Mouse (Mus musculus): ENCODE data around the gene Sclt1. TPM values are rescaled to one million over a fixed set of nuclear protein-coding genes. Genes with fewer than 3 reads are reported as not detected.

The Sclt1 gene
- polyA plus RNA-seq, 1 experiment from 2014 or later: 20.7 TPM

- Histone ChIP-seq H3K27ac (no peak overlapping the region), H3K4me2 (replicated peaks) (no peak overlapping the region), H3K36me3 (replicated peaks; ENCODE audit: control insufficient read depth, insufficient read depth) (peaks cover 15% of the 10 kb centered on the region), H3K9ac (no peak overlapping the region), H3K27me3 (ENCODE audit: control insufficient read depth, insufficient read depth, low read length) (no peaks in the 10 kb centered on the region), H3K9me3 (ENCODE audit: control insufficient read depth, low read length) (no peaks in the 10 kb centered on the region), H3K4me3 (replicated peaks; ENCODE audit: low read length) (no peak overlapping the region), H3K4me1 (replicated peaks; ENCODE audit: control insufficient read depth, insufficient read depth, low read length) (no peaks in the 10 kb centered on the region)
- ATAC-seq (ENCODE audit: low FRiP score): no peak
- 92% methylated on average over 4 of the region's 4 CpGs for WGBS
- DNase-seq (ENCODE audit: low spot score): no peak
These were observed 60.2 kb downstream of the Sclt1 start for GRCm38 (mm10) chr3:41682084-41682483.

GRCm38 (mm10) chr3:41676648-41677047, 65.7 kb downstream of the Sclt1 start:
- no peak for ATAC-seq (ENCODE audit: low FRiP score)
- no peak overlapping the region for H3K9ac ChIP-seq
- no peak overlapping the region for H3K4me3 ChIP-seq (replicated peaks; ENCODE audit: low read length)
- DNase-seq (ENCODE audit: low spot score): no peak
- no peak overlapping the region for H3K27ac ChIP-seq
- H3K9me3 ChIP-seq (ENCODE audit: control insufficient read depth, low read length): no peaks in the 10 kb centered on the region
- H3K27me3 ChIP-seq (ENCODE audit: control insufficient read depth, insufficient read depth, low read length): no peaks in the 10 kb centered on the region
- no peak overlapping the region for H3K4me2 ChIP-seq (replicated peaks)
- no peaks in the 10 kb centered on the region for H3K4me1 ChIP-seq (replicated peaks; ENCODE audit: control insufficient read depth, insufficient read depth, low read length)
- WGBS: 96% methylated on average over 2 of the region's 2 CpGs
- peaks cover 20% of the 10 kb centered on the region for H3K36me3 ChIP-seq (replicated peaks; ENCODE audit: control insufficient read depth, insufficient read depth)

GRCm38 (mm10) chr3:41674778-41675177, 67.5 kb downstream of the Sclt1 start:
- DNase-seq (ENCODE audit: low spot score): no peak
- H3K4me3 ChIP-seq (replicated peaks; ENCODE audit: low read length): no peak overlapping the region
- ATAC-seq (ENCODE audit: low FRiP score): no peak
- H3K9ac ChIP-seq: no peak overlapping the region
- no peak overlapping the region for H3K27ac ChIP-seq
- H3K36me3 ChIP-seq (replicated peaks; ENCODE audit: control insufficient read depth, insufficient read depth): peaks cover 17% of the 10 kb centered on the region
- H3K9me3 ChIP-seq (ENCODE audit: control insufficient read depth, low read length): no peaks in the 10 kb centered on the region
- no peak overlapping the region for H3K4me2 ChIP-seq (replicated peaks)
- H3K4me1 ChIP-seq (replicated peaks; ENCODE audit: control insufficient read depth, insufficient read depth, low read length): no peaks in the 10 kb centered on the region
- H3K27me3 ChIP-seq (ENCODE audit: control insufficient read depth, insufficient read depth, low read length): no peaks in the 10 kb centered on the region

- no peak overlapping the region for H3K4me3 ChIP-seq (replicated peaks; ENCODE audit: low read length)
- WGBS: 95% methylated on average over 1 of the region's 1 CpGs
- no peak overlapping the region for H3K4me2 ChIP-seq (replicated peaks)
- no peaks in the 10 kb centered on the region for H3K27me3 ChIP-seq (ENCODE audit: control insufficient read depth, insufficient read depth, low read length)
- H3K4me1 ChIP-seq (replicated peaks; ENCODE audit: control insufficient read depth, insufficient read depth, low read length): no peaks in the 10 kb centered on the region
- 0 out of 2 replicates have a peak, but pooled peaks cover 3% of the 10 kb centered on the region for H3K9me3 ChIP-seq (ENCODE audit: control insufficient read depth, low read length)
- no peak overlapping the region for H3K27ac ChIP-seq
- peaks cover 22% of the 10 kb centered on the region for H3K36me3 ChIP-seq (replicated peaks; ENCODE audit: control insufficient read depth, insufficient read depth)
- no peak overlapping the region for H3K9ac ChIP-seq
- no peak for DNase-seq (ENCODE audit: low spot score)
- no peak for ATAC-seq (ENCODE audit: low FRiP score)
These were observed 86.7 kb downstream of the Sclt1 start for GRCm38 (mm10) chr3:41655642-41656041.

- no peak for ATAC-seq (ENCODE audit: low FRiP score)
These were observed 121.3 kb downstream of the Sclt1 start for GRCm38 (mm10) chr3:41620971-41621370.

GRCm38 (mm10) chr3:41618488-41618887, 123.8 kb downstream of the Sclt1 start:
- whole genome bisulfite sequencing: 74% methylated on average over 3 of the region's 3 CpGs
- Histone ChIP-seq H3K27me3 (ENCODE audit: control insufficient read depth, insufficient read depth, low read length) (no peaks in the 10 kb centered on the region), H3K27ac (no peak overlapping the region), H3K4me3 (replicated peaks; ENCODE audit: low read length) (no peak overlapping the region), H3K4me1 (replicated peaks; ENCODE audit: control insufficient read depth, insufficient read depth, low read length) (no peaks in the 10 kb centered on the region), H3K9ac (no peak overlapping the region), H3K4me2 (replicated peaks) (no peak overlapping the region), H3K9me3 (ENCODE audit: control insufficient read depth, low read length) (no peaks in the 10 kb centered on the region), H3K36me3 (replicated peaks; ENCODE audit: control insufficient read depth, insufficient read depth) (peaks cover 10% of the 10 kb centered on the region)
- ATAC-seq (ENCODE audit: low FRiP score) (peak; percentile 55; the same call in 1 of the 2 replicates), DNase-seq (ENCODE audit: low spot score) (no peak)

More at GRCm38 (mm10) chr3:41620971-41621370, 121.3 kb downstream of the Sclt1 start:
- Histone ChIP-seq H3K4me3 (replicated peaks; ENCODE audit: low read length) (no peak overlapping the region), H3K9me3 (ENCODE audit: control insufficient read depth, low read length) (no peaks in the 10 kb centered on the region), H3K27me3 (ENCODE audit: control insufficient read depth, insufficient read depth, low read length) (no peaks in the 10 kb centered on the region), H3K36me3 (replicated peaks; ENCODE audit: control insufficient read depth, insufficient read depth) (no peaks in the 10 kb centered on the region; the same call in 1 of the 2 replicates), H3K9ac (no peak overlapping the region), H3K4me2 (replicated peaks) (no peak overlapping the region), H3K4me1 (replicated peaks; ENCODE audit: control insufficient read depth, insufficient read depth, low read length) (no peaks in the 10 kb centered on the region), H3K27ac (no peak overlapping the region)
- no peak for DNase-seq (ENCODE audit: low spot score)
- 91% methylated on average over 7 of the region's 7 CpGs for WGBS

- no peak overlapping the region for H3K9ac ChIP-seq
- H3K36me3 ChIP-seq (replicated peaks; ENCODE audit: control insufficient read depth, insufficient read depth): peaks cover 14% of the 10 kb centered on the region
- H3K4me1 ChIP-seq (replicated peaks; ENCODE audit: control insufficient read depth, insufficient read depth, low read length): no peaks in the 10 kb centered on the region
- 68% methylated on average over 3 of the region's 3 CpGs for WGBS
- H3K27me3 ChIP-seq (ENCODE audit: control insufficient read depth, insufficient read depth, low read length): no peaks in the 10 kb centered on the region
- ATAC-seq (ENCODE audit: low FRiP score): 0 out of 2 replicates have a peak, but pooled peaks have one; percentile 31
- no peaks in the 10 kb centered on the region for H3K9me3 ChIP-seq (ENCODE audit: control insufficient read depth, low read length)
- H3K27ac ChIP-seq: no peak overlapping the region
- no peak overlapping the region for H3K4me2 ChIP-seq (replicated peaks)
- no peak for DNase-seq (ENCODE audit: low spot score)
- no peak overlapping the region for H3K4me3 ChIP-seq (replicated peaks; ENCODE audit: low read length)
These were observed 124.3 kb downstream of the Sclt1 start for GRCm38 (mm10) chr3:41618036-41618435.

GRCm38 (mm10) chr3:41614230-41614985, 127.9 kb downstream of the Sclt1 start:
- WGBS: 93% methylated on average over 5 of the region's 5 CpGs
- no peaks in the 10 kb centered on the region for H3K9me3 ChIP-seq (ENCODE audit: control insufficient read depth, low read length)
- peaks cover 49% of the 10 kb centered on the region for H3K36me3 ChIP-seq (replicated peaks; ENCODE audit: control insufficient read depth, insufficient read depth)
- H3K4me1 ChIP-seq (replicated peaks; ENCODE audit: control insufficient read depth, insufficient read depth, low read length): no peaks in the 10 kb centered on the region
- H3K4me2 ChIP-seq (replicated peaks): no peak overlapping the region
- H3K4me3 ChIP-seq (replicated peaks; ENCODE audit: low read length): no peak overlapping the region
- no peak for DNase-seq (ENCODE audit: low spot score)
- no peak overlapping the region for H3K27ac ChIP-seq
- ATAC-seq (ENCODE audit: low FRiP score): no peak
- H3K27me3 ChIP-seq (ENCODE audit: control insufficient read depth, insufficient read depth, low read length): no peaks in the 10 kb centered on the region
- H3K9ac ChIP-seq: no peak overlapping the region

- no peak overlapping the region for H3K9ac ChIP-seq
- no peak for ATAC-seq (ENCODE audit: low FRiP score)
- 93% methylated on average over 9 of the region's 9 CpGs for WGBS
- H3K4me1 ChIP-seq (replicated peaks; ENCODE audit: control insufficient read depth, insufficient read depth, low read length): no peaks in the 10 kb centered on the region
- H3K36me3 ChIP-seq (replicated peaks; ENCODE audit: control insufficient read depth, insufficient read depth): peaks cover 54% of the 10 kb centered on the region
- no peak overlapping the region for H3K4me3 ChIP-seq (replicated peaks; ENCODE audit: low read length)
- no peaks in the 10 kb centered on the region for H3K9me3 ChIP-seq (ENCODE audit: control insufficient read depth, low read length)
- no peaks in the 10 kb centered on the region for H3K27me3 ChIP-seq (ENCODE audit: control insufficient read depth, insufficient read depth, low read length)
- no peak overlapping the region for H3K27ac ChIP-seq
- H3K4me2 ChIP-seq (replicated peaks): no peak overlapping the region
- no peak for DNase-seq (ENCODE audit: low spot score)
These were observed 128.6 kb downstream of the Sclt1 start for GRCm38 (mm10) chr3:41613706-41614105.

Data from hindbrain, embryonic 14.5 days (tissue).